Comparison of ENCODE assay signal across 18 mouse cellular contexts in the genomic region with DNA sequence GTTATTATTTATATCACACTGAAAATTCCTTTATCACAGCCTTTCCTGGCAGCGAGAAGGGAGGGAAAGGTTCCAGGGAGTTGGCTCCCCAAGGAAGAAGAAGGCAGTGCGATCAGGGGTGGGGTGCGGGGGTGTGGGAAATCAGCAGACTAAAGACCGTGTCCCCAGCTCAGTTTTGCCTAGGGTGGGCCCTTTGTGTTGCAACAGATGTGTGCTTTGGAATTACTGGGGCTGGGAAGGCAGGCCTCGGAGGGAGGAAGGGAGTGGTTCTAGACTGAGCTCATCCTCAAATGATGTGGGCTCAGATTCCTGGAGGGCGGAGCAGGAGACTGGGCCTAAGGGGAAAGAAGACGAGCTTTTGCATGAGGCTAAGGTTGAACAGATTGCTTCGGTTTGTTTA. TPM values are rescaled to one million over a fixed set of nuclear protein-coding genes. Genes with fewer than 3 reads are reported as not detected.
DNase-seq lines count a peak whose midpoint lies in the region; ATAC-seq and TF ChIP-seq lines count a peak whose summit lies in the region.
"Had no signal": no experiment of that assay in that cellular context is flagged by ENCODE, and none has a peak within 500 bp of the region (broad histone marks: within the 10 kb centered on the region; RNA-seq: fewer than 3 reads in every experiment).

No protein-coding gene starts in this region.

- no peak overlapping the region for H3K9ac ChIP-seq in heart, adult 2 months (ENCODE audit: low read depth, low read length)
- H3K9ac ChIP-seq in heart, embryonic 12.5 days = no peak overlapping the region
- no peak overlapping the region for H3K9ac ChIP-seq in kidney, embryonic 16.5 days (replicated peaks; ENCODE audit: low read length)
- H3K9ac ChIP-seq: hindbrain, embryonic 15.5 days; liver, embryonic 12.5 days had no signal

- no peaks in the 10 kb centered on the region for H3K4me1 ChIP-seq in heart, adult 2 months (ENCODE audit: control insufficient read depth, insufficient read depth, low read length)
- 0 out of 2 replicates have a peak, but pooled peaks cover 6% of the 10 kb centered on the region for H3K4me1 ChIP-seq in heart, embryonic 12.5 days (replicated peaks)
- H3K4me1 ChIP-seq in kidney, embryonic 16.5 days (ENCODE audit: insufficient read depth, low read length) = no peaks in the 10 kb centered on the region
- H3K4me1 ChIP-seq: hindbrain, embryonic 15.5 days had no signal

- H3K79me2 ChIP-seq in heart, adult 2 months (replicated peaks; ENCODE audit: control insufficient read depth, insufficient read depth, low read length) = no peaks in the 10 kb centered on the region
- H3K79me2 ChIP-seq in myocyte (ENCODE audit: control insufficient read depth, insufficient read depth) = no peaks in the 10 kb centered on the region

- ATAC-seq in heart, embryonic 12.5 days (ENCODE audit: insufficient number of reproducible peaks, low FRiP score) = no peak
- ATAC-seq in granulocyte monocyte progenitor cell, adult 5-6 weeks (replicated peaks; ENCODE audit: poor library complexity, severe bottlenecking) = no peak
- no peak for ATAC-seq in kidney, embryonic 16.5 days (ENCODE audit: low FRiP score, low TSS enrichment)
- ATAC-seq: liver, embryonic 12.5 days had no signal

- no peak overlapping the region for H3ac ChIP-seq in myocyte (ENCODE audit: control insufficient read depth, insufficient read length)

- no peak for TF ChIP-seq EP300 in heart, adult 2 months (IDR thresholded peaks at IDR 0.05; ENCODE audit: insufficient read depth, low read depth, low read length)

- DNase-seq in heart, adult 2 months = peak; percentile 53 to 60
- peak; percentile 29 for DNase-seq in ES-CJ7 (ENCODE audit: low read depth, low spot score)
- DNase-seq in gastrocnemius, postnatal 25 days = peak; percentile 67
- DNase-seq in kidney, adult 9 months = no peak
- DNase-seq: B cell, adult 2 months; cerebellum, adult 2 months; embryo, embryonic 11 days; kidney, adult 8-10 months; thymus, adult 18-20 months had no signal

- intact Hi-C loops in heart, adult 2 months (cut with DNase I) = no loop called here

- no peak overlapping the region for H3K4me2 ChIP-seq in heart, embryonic 12.5 days
- H3K4me2 ChIP-seq in myocyte (ENCODE audit: low read depth) = peak overlapping the region; percentile 47
- no peak overlapping the region for H3K4me2 ChIP-seq in kidney, embryonic 16.5 days (replicated peaks; ENCODE audit: low read depth, low read length)
- H3K4me2 ChIP-seq: hindbrain, embryonic 15.5 days; liver, embryonic 12.5 days had no signal

- no peak for TF ChIP-seq POLR2A in heart, adult 2 months (IDR thresholded peaks at IDR 0.05; ENCODE audit: insufficient read depth, low read depth, low read length)
- TF ChIP-seq POLR2A in myocyte (IDR thresholded peaks at IDR 0.05; ENCODE audit: insufficient read length, low read depth) = no peak

- H3K36me3 ChIP-seq in heart, adult 2 months (ENCODE audit: control insufficient read depth, insufficient read depth, low read length) = no peaks in the 10 kb centered on the region
- no peaks in the 10 kb centered on the region for H3K36me3 ChIP-seq in heart, embryonic 12.5 days
- H3K36me3 ChIP-seq in myocyte (ENCODE audit: control insufficient read depth, insufficient read depth) = no peaks in the 10 kb centered on the region
- no peaks in the 10 kb centered on the region for H3K36me3 ChIP-seq in kidney, embryonic 16.5 days (ENCODE audit: insufficient read depth, low read length)
- H3K36me3 ChIP-seq: hindbrain, embryonic 15.5 days; liver, embryonic 12.5 days had no signal

- no peaks in the 10 kb centered on the region for H3K27me3 ChIP-seq in heart, adult 2 months (ENCODE audit: control insufficient read depth, insufficient read depth, low read length)
- no peaks in the 10 kb centered on the region for H3K27me3 ChIP-seq in heart, embryonic 12.5 days (replicated peaks)
- H3K27me3 ChIP-seq in myocyte (ENCODE audit: control insufficient read depth, insufficient read depth, insufficient read length) = no peaks in the 10 kb centered on the region
- H3K27me3 ChIP-seq in kidney, embryonic 16.5 days (ENCODE audit: insufficient read depth, low read length) = peaks cover 7% of the 10 kb centered on the region; the same call in 1 of the 2 replicates
- H3K27me3 ChIP-seq: hindbrain, embryonic 15.5 days had no signal

- H3K4me3 ChIP-seq in heart, adult 2 months = no peak overlapping the region
- no peak overlapping the region for H3K4me3 ChIP-seq in heart, embryonic 12.5 days
- no peak overlapping the region for H3K4me3 ChIP-seq in myocyte
- H3K4me3 ChIP-seq in kidney, embryonic 16.5 days (ENCODE audit: low read length) = no peak overlapping the region
- H3K4me3 ChIP-seq: hindbrain, embryonic 15.5 days; layer of hippocampus, adult 2 months; liver, embryonic 12.5 days had no signal

- WGBS in heart, adult 2 months = 55% methylated on average over 8 of the region's 8 CpGs
- WGBS in heart, embryonic 12.5 days = 71% methylated on average over 8 of the region's 8 CpGs
- WGBS in kidney, embryonic 16.5 days = 67% methylated on average over 8 of the region's 8 CpGs

- H3K9me3 ChIP-seq in heart, embryonic 12.5 days (replicated peaks) = no peaks in the 10 kb centered on the region
- H3K9me3 ChIP-seq in kidney, embryonic 16.5 days (ENCODE audit: low read length) = no peaks in the 10 kb centered on the region
- H3K9me3 ChIP-seq: hindbrain, embryonic 15.5 days; liver, embryonic 12.5 days had no signal

- no peak for TF ChIP-seq CTCF in heart, adult 2 months (IDR thresholded peaks at IDR 0.05)

- H3K27ac ChIP-seq in heart, adult 2 months = no peak overlapping the region
- no peak overlapping the region for H3K27ac ChIP-seq in heart, embryonic 12.5 days (ENCODE audit: poor library complexity, severe bottlenecking)
- no peak overlapping the region for H3K27ac ChIP-seq in kidney, embryonic 16.5 days (ENCODE audit: low read length)
- H3K27ac ChIP-seq: hindbrain, embryonic 15.5 days; layer of hippocampus, adult 2 months; liver, embryonic 12.5 days had no signal

TF ChIP-seq in myocyte, 11 proteins besides CTCF, POLR2A, EP300 and RAD21:
- TF ChIP-seq MYOG (IDR thresholded peaks at IDR 0.05; ENCODE audit: control insufficient read depth in 1 of 3, insufficient read depth in 1 of 3, insufficient read length in 2 of 3, low read depth in 2 of 3) (peak in 1 of 3 experiments; percentile 64), CEBPB (IDR thresholded peaks at IDR 0.05; ENCODE audit: insufficient read depth, poor library complexity, severe bottlenecking) (peak; percentile 57; the same call in 1 of the 2 replicates), SRF (IDR thresholded peaks at IDR 0.05; ENCODE audit: control insufficient read depth, insufficient read length, low read depth) (no peak), USF1 (IDR thresholded peaks at IDR 0.05; ENCODE audit: low read depth) (no peak), MYOD1 (IDR thresholded peaks at IDR 0.05; ENCODE audit: control insufficient read depth in 1 of 3, insufficient read length in 2 of 3, low read depth in 2 of 3) (peak in 1 of 3 experiments; percentile 6)

RNA-seq across cellular contexts. Expression of gene Rtl9, which starts 53.1 kb away (rescaled TPM):
- total RNA-seq in heart, adult 2 months (2021) = under 1 TPM in 1 of 2 experiments, not detected in 1; 0.23 TPM
- 0.10 and 0.35 TPM in 2 replicates for polyA plus RNA-seq in heart, adult 2 months (2012; rRNA removed)
- polyA plus RNA-seq in heart, embryonic 12.5 days (2016; fragmentation: Nextera tagmentation; extraction: Ambion mirVana) = 0.04 TPM in 2 replicates
- total RNA-seq in gastrocnemius, postnatal 25 days (2021) = under 1 TPM; 0.13 to 0.31 TPM
- 0.02 TPM for polyA plus RNA-seq in myocyte (2012; fragmentation: generic; extraction: Trizol)
- not detected in 2 replicates for total RNA-seq in granulocyte monocyte progenitor cell, adult 5-6 weeks (2014; fragmentation: Nextera tagmentation)
- total RNA-seq in granulocyte monocyte progenitor cell, adult 5-6 weeks (2017) = not detected in 2 replicates
- 0.06 and 0.09 TPM in 2 replicates for polyA plus RNA-seq in kidney, embryonic 16.5 days (2015; fragmentation: Nextera tagmentation; extraction: Ambion mirVana)
- total RNA-seq: megakaryocyte, adult 5-6 weeks; MEL had no signal
